In genomic region chr3:121706087-121706486, GRCm38 (mm10) we compare ENCODE assay signal across 18 mouse cellular contexts. TPM values are rescaled to one million over a fixed set of nuclear protein-coding genes. Genes with fewer than 3 reads are reported as not detected.
DNase-seq lines count a peak whose midpoint lies in the region; ATAC-seq and TF ChIP-seq lines count a peak whose summit lies in the region.
"Had no signal": no experiment of that assay in that cellular context is flagged by ENCODE, and none has a peak within 500 bp of the region (broad histone marks: within the 10 kb centered on the region; RNA-seq: fewer than 3 reads in every experiment).

No protein-coding gene starts in this region.

- TF ChIP-seq POLR2A in embryonic fibroblast, embryonic 13.5 days (IDR thresholded peaks at IDR 0.05; ENCODE audit: low read depth, low read length) = no peak

- no peak for ATAC-seq in heart, embryonic 13.5 days (ENCODE audit: extremely low read depth, insufficient number of reproducible peaks, low FRiP score, low TSS enrichment)
- no peak for ATAC-seq in midbrain, postnatal 0 days (ENCODE audit: low FRiP score)
- no peak for ATAC-seq in midbrain, embryonic 11.5 days (ENCODE audit: low FRiP score)

- H3K4me2 ChIP-seq in heart, embryonic 13.5 days = no peak overlapping the region
- H3K4me2 ChIP-seq in midbrain, postnatal 0 days (ENCODE audit: low read depth, low read length, poor library complexity, severe bottlenecking) = no peak overlapping the region
- no peak overlapping the region for H3K4me2 ChIP-seq in midbrain, embryonic 11.5 days
- H3K4me2 ChIP-seq: heart, embryonic 12.5 days; kidney, embryonic 15.5 days had no signal

- 56% methylated on average over 5 of the region's 5 CpGs for WGBS in heart, embryonic 13.5 days
- WGBS in midbrain, postnatal 0 days = 61% methylated on average over 5 of the region's 5 CpGs
- 82% methylated on average over 5 of the region's 5 CpGs for WGBS in midbrain, embryonic 11.5 days

- no peak overlapping the region for H3K9ac ChIP-seq in heart, embryonic 13.5 days
- H3K9ac ChIP-seq in midbrain, postnatal 0 days (replicated peaks; ENCODE audit: low read length, poor library complexity, severe bottlenecking) = no peak overlapping the region
- no peak overlapping the region for H3K9ac ChIP-seq in midbrain, embryonic 11.5 days (ENCODE audit: low read length)
- H3K9ac ChIP-seq: heart, embryonic 12.5 days; kidney, embryonic 15.5 days had no signal

- TF ChIP-seq CTCF in midbrain, postnatal 0 days (IDR thresholded peaks at IDR 0.05) = no peak
- TF ChIP-seq CTCF in embryonic fibroblast, embryonic 13.5 days (IDR thresholded peaks at IDR 0.05; ENCODE audit: borderline replicate concordance, insufficient read depth, low read length) = no peak

- no peaks in the 10 kb centered on the region for H3K27me3 ChIP-seq in heart, embryonic 13.5 days (replicated peaks)
- no peaks in the 10 kb centered on the region for H3K27me3 ChIP-seq in midbrain, postnatal 0 days (ENCODE audit: insufficient read depth, low read length)
- H3K27me3 ChIP-seq in midbrain, embryonic 11.5 days (ENCODE audit: control insufficient read depth, insufficient read depth, low read length) = no peaks in the 10 kb centered on the region
- H3K27me3 ChIP-seq: heart, embryonic 12.5 days; kidney, embryonic 15.5 days had no signal

- no peaks in the 10 kb centered on the region for H3K9me3 ChIP-seq in heart, embryonic 13.5 days
- no peaks in the 10 kb centered on the region for H3K9me3 ChIP-seq in midbrain, postnatal 0 days (ENCODE audit: low read length)
- H3K9me3 ChIP-seq in midbrain, embryonic 11.5 days (ENCODE audit: control insufficient read depth, low read length) = no peaks in the 10 kb centered on the region
- H3K9me3 ChIP-seq: heart, embryonic 12.5 days; hindbrain, embryonic 10.5 days; kidney, embryonic 15.5 days had no signal

- H3K4me1 ChIP-seq in heart, embryonic 13.5 days = peaks cover 18% of the 10 kb centered on the region
- peaks cover 8% of the 10 kb centered on the region; the same call in 1 of the 2 replicates for H3K4me1 ChIP-seq in midbrain, postnatal 0 days (ENCODE audit: insufficient read depth, low read length)
- peaks cover 8% of the 10 kb centered on the region for H3K4me1 ChIP-seq in midbrain, embryonic 11.5 days (ENCODE audit: control insufficient read depth, insufficient read depth, low read length)
- peaks cover 17% of the 10 kb centered on the region for H3K4me1 ChIP-seq in embryonic fibroblast, embryonic 13.5 days (ENCODE audit: control insufficient read depth, insufficient read depth, low read length)
- H3K4me1 ChIP-seq: kidney, embryonic 15.5 days had no signal

- no peak overlapping the region for H3K4me3 ChIP-seq in heart, embryonic 13.5 days
- H3K4me3 ChIP-seq in midbrain, postnatal 0 days (ENCODE audit: low read depth, low read length) = no peak overlapping the region
- H3K4me3 ChIP-seq in midbrain, embryonic 11.5 days (ENCODE audit: low read depth, low read length) = no peak overlapping the region
- no peak overlapping the region for H3K4me3 ChIP-seq in embryonic fibroblast, embryonic 13.5 days (ENCODE audit: insufficient read depth, low read length)
- H3K4me3 ChIP-seq: heart, embryonic 12.5 days; hindbrain, embryonic 10.5 days; kidney, embryonic 15.5 days had no signal

- H3K27ac ChIP-seq in heart, embryonic 13.5 days (replicated peaks) = 0 out of 2 replicates have a peak overlapping the region, but pooled peaks have one; percentile 12
- H3K27ac ChIP-seq in midbrain, postnatal 0 days (ENCODE audit: low read depth, low read length) = no peak overlapping the region
- H3K27ac ChIP-seq in midbrain, embryonic 11.5 days (ENCODE audit: low read depth, low read length) = no peak overlapping the region
- peak overlapping the region; percentile 81 for H3K27ac ChIP-seq in embryonic fibroblast, embryonic 13.5 days (ENCODE audit: insufficient read depth, low read length)
- H3K27ac ChIP-seq: hindbrain, embryonic 10.5 days; kidney, embryonic 15.5 days had no signal

- no peak for DNase-seq in heart, adult 8-10 months (ENCODE audit: low spot score)
- DNase-seq in midbrain, postnatal 0 days (ENCODE audit: low spot score) = peak; percentile 57
- no peak for DNase-seq in midbrain, embryonic 11.5 days (ENCODE audit: low spot score, missing footprints)
- DNase-seq in adipocyte (ENCODE audit: low spot score) = peak; percentile 56
- DNase-seq in urinary bladder, postnatal 36 days (ENCODE audit: low spot score in 2 of 2) = no peak
- DNase-seq: cerebellum, postnatal 36 days; layer of hippocampus, adult 9-11 months; right cerebral cortex, postnatal 25 days; thymus, postnatal 36 days had no signal

- no peaks in the 10 kb centered on the region for H3K36me3 ChIP-seq in heart, embryonic 13.5 days
- H3K36me3 ChIP-seq in midbrain, postnatal 0 days (ENCODE audit: insufficient read depth, low read length) = no peaks in the 10 kb centered on the region
- H3K36me3 ChIP-seq in midbrain, embryonic 11.5 days (ENCODE audit: control insufficient read depth, insufficient read depth, low read length) = no peaks in the 10 kb centered on the region
- H3K36me3 ChIP-seq: heart, embryonic 12.5 days; hindbrain, embryonic 10.5 days; kidney, embryonic 15.5 days had no signal

RNA-seq across cellular contexts. Expression of gene F3, which starts 17.2 kb away (rescaled TPM):
- 6.0 and 7.3 TPM in 2 replicates for polyA plus RNA-seq in heart, embryonic 13.5 days (2015; fragmentation: Nextera tagmentation; extraction: Ambion mirVana)
- total RNA-seq in heart, adult 8-10 months (2022) = 10 to 100 TPM; 21.5 to 33.6 (median 24.0) TPM
- 12.6 and 15.6 TPM in 2 replicates for total RNA-seq in midbrain, postnatal 0 days (2014; rRNA removed)
- polyA plus RNA-seq in midbrain, postnatal 0 days (2015; fragmentation: Nextera tagmentation; extraction: Ambion mirVana) = 16.5 and 16.7 TPM in 2 replicates
- 4.2 and 4.8 TPM in 2 replicates for polyA plus RNA-seq in midbrain, embryonic 11.5 days (2014; fragmentation: Nextera tagmentation; extraction: Ambion mirVana)
- polyA plus RNA-seq in embryonic fibroblast, embryonic 13.5 days (2011; ENCODE audit: insufficient read length, low read depth, missing spikeins) = 168 and 276 TPM in 2 replicates

RNA-seq across cellular contexts. Expression of gene 4930432M17Rik, which starts 35.5 kb away (rescaled TPM):
- not detected in 2 replicates for polyA plus RNA-seq in heart, embryonic 13.5 days (2015; fragmentation: Nextera tagmentation; extraction: Ambion mirVana)
- not detected for total RNA-seq in heart, adult 8-10 months (2022)
- not detected in 2 replicates for total RNA-seq in midbrain, postnatal 0 days (2014; rRNA removed)
- polyA plus RNA-seq in midbrain, postnatal 0 days (2015; fragmentation: Nextera tagmentation; extraction: Ambion mirVana) = not detected in 2 replicates
- polyA plus RNA-seq in midbrain, embryonic 11.5 days (2014; fragmentation: Nextera tagmentation; extraction: Ambion mirVana) = not detected in 2 replicates
- polyA plus RNA-seq in embryonic fibroblast, embryonic 13.5 days (2011; ENCODE audit: insufficient read length, low read depth, missing spikeins) = not detected in 2 replicates
- total RNA-seq: gastrocnemius, adult 8-10 months had no signal
- polyA plus RNA-seq: heart, embryonic 12.5 days; hindbrain, embryonic 10.5 days; kidney, embryonic 15.5 days; limb, embryonic 11.5 days; liver, embryonic 16.5 days; stomach, embryonic 14.5 days had no signal

Comparison
In these comparisons a context has a peak if more than half of its experiments do, and no peak if none do; other contexts are left out.
1. DNase-seq: peak in midbrain, postnatal 0 days (single experiment) and adipocyte (single experiment); none in heart, adult 8-10 months (single experiment), midbrain, embryonic 11.5 days (single experiment) and urinary bladder, postnatal 36 days (0 of 2).
2. H3K27ac ChIP-seq: peak in heart, embryonic 13.5 days (single experiment) and embryonic fibroblast, embryonic 13.5 days (single experiment); none in midbrain, postnatal 0 days (single experiment) and midbrain, embryonic 11.5 days (single experiment).